Mouse (Mus musculus): Measurements from ENCODE around the gene Pvalb. TPM values are rescaled to one million over a fixed set of nuclear protein-coding genes. Genes with fewer than 3 reads are reported as not detected.
A peak's percentile ranks its signal among the peaks of the same experiment; 100 is the strongest.

Pvalb gene
- polyA plus RNA-seq, 1 experiment from 2014 or later = not detected

GRCm38 (mm10) chr15:78205192-78205591 is 1.0 kb downstream of the Pvalb start:
- Histone ChIP-seq H3K36me3 (ENCODE audit: control insufficient read depth, insufficient read depth, low read length) (no peaks in the 10 kb centered on the region), H3K4me2 (replicated peaks; ENCODE audit: low read depth, low read length) (no peak overlapping the region), H3K27me3 (ENCODE audit: control insufficient read depth, insufficient read depth, low read length) (peaks cover 43% of the 10 kb centered on the region), H3K9me3 (ENCODE audit: control insufficient read depth, low read length) (no peaks in the 10 kb centered on the region; the same call in none of the 2 replicates), H3K4me1 (ENCODE audit: control insufficient read depth, insufficient read depth, low read length) (no peaks in the 10 kb centered on the region; the same call in 1 of the 2 replicates), H3K4me3 (ENCODE audit: low read length) (no peak overlapping the region), H3K27ac (ENCODE audit: low read depth, low read length) (no peak overlapping the region), H3K9ac (ENCODE audit: low read depth, low read length) (no peak overlapping the region)
- no peak for ATAC-seq (ENCODE audit: low FRiP score, low TSS enrichment)
- WGBS = 34% methylated on average over 3 of the region's 3 CpGs

GRCm38 (mm10) chr15:78204053-78204847 is 1.9 kb downstream of the Pvalb start:
- Histone ChIP-seq H3K36me3 (ENCODE audit: control insufficient read depth, insufficient read depth, low read length) (no peaks in the 10 kb centered on the region), H3K4me1 (ENCODE audit: control insufficient read depth, insufficient read depth, low read length) (no peaks in the 10 kb centered on the region; the same call in 1 of the 2 replicates), H3K4me2 (replicated peaks; ENCODE audit: low read depth, low read length) (peak overlapping the region; percentile 41), H3K27me3 (ENCODE audit: control insufficient read depth, insufficient read depth, low read length) (peaks cover 43% of the 10 kb centered on the region), H3K4me3 (ENCODE audit: low read length) (peak overlapping the region; percentile 28), H3K9me3 (ENCODE audit: control insufficient read depth, low read length) (no peaks in the 10 kb centered on the region; the same call in 1 of the 2 replicates), H3K9ac (ENCODE audit: low read depth, low read length) (no peak overlapping the region), H3K27ac (ENCODE audit: low read depth, low read length) (no peak overlapping the region)
- 2% methylated on average over 41 of the region's 41 CpGs for WGBS
- ATAC-seq (ENCODE audit: low FRiP score, low TSS enrichment) = peak; percentile 77

- Histone ChIP-seq H3K36me3 (ENCODE audit: control insufficient read depth, insufficient read depth, low read length) (no peaks in the 10 kb centered on the region), H3K27ac (ENCODE audit: low read depth, low read length) (no peak overlapping the region), H3K27me3 (ENCODE audit: control insufficient read depth, insufficient read depth, low read length) (no peaks in the 10 kb centered on the region), H3K4me1 (ENCODE audit: control insufficient read depth, insufficient read depth, low read length) (no peaks in the 10 kb centered on the region), H3K9me3 (ENCODE audit: control insufficient read depth, low read length) (no peaks in the 10 kb centered on the region), H3K9ac (ENCODE audit: low read depth, low read length) (no peak overlapping the region), H3K4me3 (ENCODE audit: low read length) (no peak overlapping the region), H3K4me2 (replicated peaks; ENCODE audit: low read depth, low read length) (no peak overlapping the region)
- WGBS = 65% methylated on average over 28 of the region's 28 CpGs
- no peak for ATAC-seq (ENCODE audit: low FRiP score, low TSS enrichment)
These were observed 10.9 kb downstream of the Pvalb start for GRCm38 (mm10) chr15:78195096-78195880.

GRCm38 (mm10) chr15:78194320-78194719 is 11.9 kb downstream of the Pvalb start:
- Histone ChIP-seq H3K4me1 (ENCODE audit: control insufficient read depth, insufficient read depth, low read length) (no peaks in the 10 kb centered on the region), H3K4me3 (ENCODE audit: low read length) (no peak overlapping the region), H3K4me2 (replicated peaks; ENCODE audit: low read depth, low read length) (no peak overlapping the region), H3K36me3 (ENCODE audit: control insufficient read depth, insufficient read depth, low read length) (no peaks in the 10 kb centered on the region), H3K9me3 (ENCODE audit: control insufficient read depth, low read length) (no peaks in the 10 kb centered on the region), H3K27ac (ENCODE audit: low read depth, low read length) (no peak overlapping the region), H3K9ac (ENCODE audit: low read depth, low read length) (no peak overlapping the region), H3K27me3 (ENCODE audit: control insufficient read depth, insufficient read depth, low read length) (no peaks in the 10 kb centered on the region)
- WGBS = 75% methylated on average over 3 of the region's 3 CpGs
- ATAC-seq (ENCODE audit: low FRiP score, low TSS enrichment) = no peak

GRCm38 (mm10) chr15:78189636-78190035 is 16.6 kb downstream of the Pvalb start:
- no peak overlapping the region for H3K4me3 ChIP-seq (ENCODE audit: low read length)
- no peak for ATAC-seq (ENCODE audit: low FRiP score, low TSS enrichment)
- H3K9me3 ChIP-seq (ENCODE audit: control insufficient read depth, low read length) = no peaks in the 10 kb centered on the region
- H3K36me3 ChIP-seq (ENCODE audit: control insufficient read depth, insufficient read depth, low read length) = no peaks in the 10 kb centered on the region
- H3K27me3 ChIP-seq (ENCODE audit: control insufficient read depth, insufficient read depth, low read length) = no peaks in the 10 kb centered on the region
- no peak overlapping the region for H3K9ac ChIP-seq (ENCODE audit: low read depth, low read length)
- no peak overlapping the region for H3K4me2 ChIP-seq (replicated peaks; ENCODE audit: low read depth, low read length)
- H3K4me1 ChIP-seq (ENCODE audit: control insufficient read depth, insufficient read depth, low read length) = no peaks in the 10 kb centered on the region
- WGBS = 90% methylated on average over 7 of the region's 7 CpGs
- H3K27ac ChIP-seq (ENCODE audit: low read depth, low read length) = no peak overlapping the region

GRCm38 (mm10) chr15:78188546-78188945 is 17.7 kb downstream of the Pvalb start:
- no peak overlapping the region for H3K27ac ChIP-seq (ENCODE audit: low read depth, low read length)
- no peaks in the 10 kb centered on the region for H3K9me3 ChIP-seq (ENCODE audit: control insufficient read depth, low read length)
- no peak overlapping the region for H3K9ac ChIP-seq (ENCODE audit: low read depth, low read length)
- 87% methylated on average over 3 of the region's 3 CpGs for WGBS
- no peaks in the 10 kb centered on the region for H3K36me3 ChIP-seq (ENCODE audit: control insufficient read depth, insufficient read depth, low read length)
- no peaks in the 10 kb centered on the region for H3K27me3 ChIP-seq (ENCODE audit: control insufficient read depth, insufficient read depth, low read length)
- no peak overlapping the region for H3K4me3 ChIP-seq (ENCODE audit: low read length)
- H3K4me2 ChIP-seq (replicated peaks; ENCODE audit: low read depth, low read length) = no peak overlapping the region
- no peaks in the 10 kb centered on the region for H3K4me1 ChIP-seq (ENCODE audit: control insufficient read depth, insufficient read depth, low read length)
- ATAC-seq (ENCODE audit: low FRiP score, low TSS enrichment) = no peak

GRCm38 (mm10) chr15:78186906-78187305 is 19.3 kb downstream of the Pvalb start:
- H3K9me3 ChIP-seq (ENCODE audit: control insufficient read depth, low read length) = no peaks in the 10 kb centered on the region
- H3K27ac ChIP-seq (ENCODE audit: low read depth, low read length) = no peak overlapping the region
- no peaks in the 10 kb centered on the region for H3K27me3 ChIP-seq (ENCODE audit: control insufficient read depth, insufficient read depth, low read length)
- no peak overlapping the region for H3K9ac ChIP-seq (ENCODE audit: low read depth, low read length)
- no peak overlapping the region for H3K4me3 ChIP-seq (ENCODE audit: low read length)
- 57% methylated on average over 5 of the region's 5 CpGs for WGBS
- no peak overlapping the region for H3K4me2 ChIP-seq (replicated peaks; ENCODE audit: low read depth, low read length)
- no peak for ATAC-seq (ENCODE audit: low FRiP score, low TSS enrichment)
- H3K4me1 ChIP-seq (ENCODE audit: control insufficient read depth, insufficient read depth, low read length) = no peaks in the 10 kb centered on the region
- no peaks in the 10 kb centered on the region for H3K36me3 ChIP-seq (ENCODE audit: control insufficient read depth, insufficient read depth, low read length)

GRCm38 (mm10) chr15:78185609-78186008 is 20.6 kb downstream of the Pvalb start:
- 90% methylated on average over 4 of the region's 4 CpGs for WGBS
- H3K4me2 ChIP-seq (replicated peaks; ENCODE audit: low read depth, low read length) = no peak overlapping the region
- no peak overlapping the region for H3K4me3 ChIP-seq (ENCODE audit: low read length)
- H3K9ac ChIP-seq (ENCODE audit: low read depth, low read length) = no peak overlapping the region
- no peaks in the 10 kb centered on the region for H3K36me3 ChIP-seq (ENCODE audit: control insufficient read depth, insufficient read depth, low read length)
- no peaks in the 10 kb centered on the region for H3K27me3 ChIP-seq (ENCODE audit: control insufficient read depth, insufficient read depth, low read length)
- H3K9me3 ChIP-seq (ENCODE audit: control insufficient read depth, low read length) = no peaks in the 10 kb centered on the region
- no peak for ATAC-seq (ENCODE audit: low FRiP score, low TSS enrichment)
- H3K27ac ChIP-seq (ENCODE audit: low read depth, low read length) = no peak overlapping the region
- H3K4me1 ChIP-seq (ENCODE audit: control insufficient read depth, insufficient read depth, low read length) = no peaks in the 10 kb centered on the region

- Histone ChIP-seq H3K27me3 (ENCODE audit: control insufficient read depth, insufficient read depth, low read length) (no peaks in the 10 kb centered on the region), H3K9me3 (ENCODE audit: control insufficient read depth, low read length) (no peaks in the 10 kb centered on the region), H3K36me3 (ENCODE audit: control insufficient read depth, insufficient read depth, low read length) (no peaks in the 10 kb centered on the region), H3K4me2 (replicated peaks; ENCODE audit: low read depth, low read length) (no peak overlapping the region), H3K4me3 (ENCODE audit: low read length) (no peak overlapping the region), H3K27ac (ENCODE audit: low read depth, low read length) (no peak overlapping the region), H3K9ac (ENCODE audit: low read depth, low read length) (no peak overlapping the region), H3K4me1 (ENCODE audit: control insufficient read depth, insufficient read depth, low read length) (no peaks in the 10 kb centered on the region)
- WGBS = 2% methylated on average over 10 of the region's 10 CpGs
- peak; percentile 85 for ATAC-seq (ENCODE audit: low FRiP score, low TSS enrichment)
These were observed 21.3 kb downstream of the Pvalb start for GRCm38 (mm10) chr15:78184855-78185254.

Data from kidney, embryonic 14.5 days (tissue).